Mouse (Mus musculus) retina, embryonic 14.5 days (tissue): ENCODE data around the gene 3300002I08Rik.
"Not testable (repeated sequence)": the region's sequence is repeated elsewhere in the genome, so short reads cannot be mapped to it uniquely, and the experiment has no call there.

Source experiments
- DNase-seq: peaks from one replicate; pipeline ENCODE4 v3.0.0-alpha.2; 2015; ENCODE audit warnings: low spot score

The 3300002I08Rik gene

DNA sequence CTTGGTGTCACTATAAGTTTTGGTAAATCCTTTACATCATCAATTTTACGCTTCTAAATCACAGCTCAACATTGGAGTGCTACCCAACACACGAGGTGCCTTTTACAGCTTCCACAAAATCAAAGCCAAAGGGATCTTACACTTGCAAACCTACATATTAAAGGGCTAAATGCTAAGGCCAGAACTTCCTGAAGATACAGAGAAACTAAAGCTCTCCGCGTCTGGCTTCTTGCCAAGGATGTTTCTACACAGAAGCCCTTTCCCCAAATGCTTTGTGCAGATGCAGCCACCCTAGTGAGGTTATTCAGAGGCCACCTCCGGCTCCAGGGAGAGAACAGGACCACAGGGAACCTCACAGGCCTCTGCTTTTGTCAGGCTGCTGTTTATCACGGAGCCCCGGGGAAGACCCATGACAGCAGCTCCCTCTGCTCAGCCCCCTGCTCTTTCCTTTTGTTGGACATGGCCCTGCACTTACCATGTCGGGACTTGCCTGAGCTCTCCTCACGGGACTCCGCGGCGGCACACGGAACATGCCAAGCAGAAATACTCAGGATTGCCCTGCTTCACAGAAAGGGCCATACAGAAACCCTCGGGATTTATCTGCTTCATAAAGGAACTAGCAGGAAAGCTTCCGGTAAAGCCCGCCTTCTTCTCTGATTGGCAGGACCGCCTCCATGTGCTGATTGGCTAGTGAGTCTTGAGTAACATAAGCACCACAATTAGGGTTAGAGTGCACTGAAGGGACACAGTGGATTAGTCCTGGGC, at the start of gene 3300002I08Rik:
TSS of gene 3300002I08Rik (minus strand) at position 653 of the 765 bp plus-strand sequence.
- DNase-seq = peak; percentile 91

DNA sequence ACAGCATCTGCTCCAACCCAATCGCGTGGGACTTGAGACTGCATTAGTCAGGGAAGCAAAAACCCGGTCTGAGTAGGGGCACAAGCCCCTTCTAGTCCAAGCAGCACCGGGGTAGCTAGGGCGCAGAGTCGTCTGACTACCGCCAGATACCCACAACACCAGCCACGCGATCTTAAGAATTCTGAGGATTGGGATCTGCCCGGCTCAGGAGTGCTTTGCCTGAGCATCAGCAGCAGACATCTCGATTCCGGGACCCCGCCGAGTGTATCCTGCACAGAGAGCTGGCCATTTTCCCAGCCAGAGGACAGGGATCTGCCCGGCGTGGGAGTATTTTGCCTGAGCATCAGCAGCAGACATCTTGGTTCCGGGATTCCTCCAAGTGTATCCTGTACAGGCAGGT, 49.6 kb upstream of the 3300002I08Rik start:
- DNase-seq = not testable (repeated sequence)

DNA sequence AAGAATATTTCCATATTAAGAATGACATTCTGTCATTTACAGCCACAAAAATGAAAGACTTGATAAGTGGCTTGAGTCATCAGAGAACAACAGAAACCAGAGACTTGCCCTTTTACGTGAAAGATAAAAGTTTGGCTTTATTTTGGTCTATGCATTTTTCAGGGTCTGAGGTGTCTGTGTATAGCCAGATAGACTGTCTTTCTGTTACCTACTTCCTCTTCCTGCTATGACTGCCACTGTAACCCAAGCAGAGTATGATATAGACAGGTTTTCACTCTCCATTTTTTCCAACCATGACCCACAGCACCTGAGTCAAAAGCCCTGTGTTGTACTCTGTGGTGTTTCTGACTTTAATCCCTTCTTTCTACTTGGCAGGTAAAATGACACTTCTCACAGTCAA, 27.6 kb upstream of the 3300002I08Rik start:
- no peak for DNase-seq

DNA sequence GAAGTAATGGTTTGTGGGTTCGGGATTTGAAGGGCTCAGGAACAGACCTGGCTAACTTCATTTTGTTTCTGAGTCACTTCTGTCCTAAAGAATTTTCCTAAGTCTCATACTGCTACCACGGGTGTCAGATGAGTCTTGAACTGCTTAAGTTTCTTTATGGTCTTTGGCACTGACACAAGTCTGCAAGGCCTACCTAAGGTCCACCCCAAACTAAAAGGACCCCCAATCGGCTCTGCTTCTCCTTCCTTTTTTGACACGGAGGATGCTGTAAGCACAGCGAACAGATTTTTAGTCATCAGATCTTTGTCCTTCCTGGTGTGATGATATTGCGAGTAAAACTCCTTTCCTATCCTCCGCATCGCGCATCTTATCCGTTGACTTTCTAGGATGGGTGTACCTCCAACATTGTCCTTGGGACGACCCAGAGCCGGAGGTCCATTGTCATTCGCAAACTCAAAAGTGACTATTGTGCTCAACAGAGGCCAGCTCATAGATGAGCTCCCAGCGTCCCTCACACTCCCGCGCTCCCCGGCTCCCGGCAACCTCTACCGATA, 23.1 kb upstream of the 3300002I08Rik start:
- not testable (repeated sequence) for DNase-seq

DNA sequence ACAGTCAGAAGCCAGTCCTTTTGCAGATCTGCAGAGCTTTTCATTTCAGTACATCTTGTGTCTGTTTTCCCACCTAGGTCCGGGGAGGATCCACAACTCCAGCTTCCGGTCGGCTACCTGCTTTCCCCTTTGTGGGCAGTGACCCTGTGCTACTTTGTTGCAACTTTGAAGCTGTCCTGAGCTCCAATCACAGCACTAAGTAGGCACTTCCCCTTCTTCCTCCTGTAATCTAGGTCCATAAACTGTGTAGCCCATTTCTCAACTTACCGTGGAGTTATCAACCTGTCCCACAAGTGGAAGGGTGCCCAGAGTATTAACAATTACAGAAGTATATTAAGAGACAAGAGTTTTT, 289 bp upstream of the 3300002I08Rik start:
- DNase-seq = no peak

DNA sequence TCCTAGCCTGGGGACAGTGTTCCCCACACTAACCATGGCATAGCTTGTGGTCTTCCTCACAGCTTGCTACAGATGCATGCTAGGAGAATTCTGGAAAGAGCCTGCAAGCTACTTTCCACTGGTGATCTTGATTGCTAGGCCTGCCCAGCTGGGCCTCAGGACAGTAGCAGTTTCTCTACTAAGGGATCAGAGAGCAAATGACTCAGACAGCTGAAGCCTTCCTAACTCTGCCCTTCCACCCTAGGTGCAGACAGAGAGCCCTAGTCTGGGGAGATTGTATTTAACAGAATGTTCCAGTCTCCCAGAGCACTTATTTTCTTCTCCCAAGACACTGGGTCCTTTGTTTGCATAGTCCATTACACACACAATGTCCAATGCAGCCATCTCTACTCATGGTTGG, 5.4 kb downstream of the 3300002I08Rik start:
- DNase-seq = not testable (repeated sequence)

DNA sequence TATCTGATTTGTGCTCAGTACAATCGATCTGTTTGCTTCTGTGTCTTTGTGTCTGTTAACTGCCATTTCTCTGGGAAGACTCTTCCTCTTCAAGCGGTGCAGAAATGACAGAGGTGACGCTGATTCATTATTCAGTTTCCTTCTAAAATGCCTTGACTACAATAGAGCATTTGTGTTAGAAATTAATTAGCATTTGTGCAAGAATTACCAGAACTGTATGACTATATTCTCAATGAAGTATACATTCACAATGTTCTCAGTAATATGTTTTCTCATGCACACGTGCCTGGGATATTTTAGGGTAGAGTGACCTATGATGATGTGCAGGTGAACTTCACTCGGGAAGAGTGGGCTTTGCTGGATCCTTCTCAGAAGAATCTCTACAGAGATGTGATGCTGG, 39.2 kb downstream of the 3300002I08Rik start, which contains the start of gene Gm10130:
TSS of gene Gm10130 (plus strand) at position 301 of the 400 bp plus-strand sequence.
- no peak for DNase-seq

DNA sequence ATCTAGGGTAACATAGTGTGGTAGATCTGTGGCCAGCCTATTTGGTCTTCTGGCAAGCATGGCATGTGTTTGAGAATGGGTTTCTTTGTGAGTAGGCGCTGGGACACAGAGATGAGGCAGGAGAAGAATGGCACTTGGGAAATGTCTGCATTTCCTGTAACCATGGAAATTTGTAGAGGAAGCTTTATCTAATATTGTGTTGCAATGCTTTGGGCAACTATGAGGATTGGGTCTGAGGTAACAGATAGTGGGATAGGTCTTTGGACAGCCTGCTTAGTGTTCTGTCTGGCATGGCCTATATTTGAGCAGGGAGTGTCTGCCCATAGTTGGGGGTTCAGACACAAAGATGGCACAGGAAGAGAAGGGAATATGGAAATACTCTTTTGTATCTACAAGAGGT, 43.6 kb downstream of the 3300002I08Rik start:
- no peak for DNase-seq

DNA sequence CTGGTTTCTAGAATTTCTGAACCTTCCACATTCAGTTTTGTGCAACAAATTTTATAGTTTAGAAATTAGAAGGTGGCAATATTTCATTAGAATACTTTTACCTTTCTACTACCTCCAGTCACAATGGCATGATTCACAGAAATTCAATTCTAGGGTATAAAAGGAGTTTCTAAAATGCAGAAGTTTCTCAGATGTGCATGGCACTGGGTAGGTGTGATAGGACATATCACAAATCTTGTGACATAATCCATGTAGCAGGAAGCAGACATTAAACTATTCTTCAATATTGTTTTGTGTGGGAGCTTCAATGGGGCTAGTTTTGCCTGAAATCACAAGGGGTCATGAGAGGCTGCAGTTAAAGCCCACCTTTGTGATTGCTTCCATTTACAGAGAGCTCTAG, 46.4 kb downstream of the 3300002I08Rik start:
- DNase-seq = no peak

DNA sequence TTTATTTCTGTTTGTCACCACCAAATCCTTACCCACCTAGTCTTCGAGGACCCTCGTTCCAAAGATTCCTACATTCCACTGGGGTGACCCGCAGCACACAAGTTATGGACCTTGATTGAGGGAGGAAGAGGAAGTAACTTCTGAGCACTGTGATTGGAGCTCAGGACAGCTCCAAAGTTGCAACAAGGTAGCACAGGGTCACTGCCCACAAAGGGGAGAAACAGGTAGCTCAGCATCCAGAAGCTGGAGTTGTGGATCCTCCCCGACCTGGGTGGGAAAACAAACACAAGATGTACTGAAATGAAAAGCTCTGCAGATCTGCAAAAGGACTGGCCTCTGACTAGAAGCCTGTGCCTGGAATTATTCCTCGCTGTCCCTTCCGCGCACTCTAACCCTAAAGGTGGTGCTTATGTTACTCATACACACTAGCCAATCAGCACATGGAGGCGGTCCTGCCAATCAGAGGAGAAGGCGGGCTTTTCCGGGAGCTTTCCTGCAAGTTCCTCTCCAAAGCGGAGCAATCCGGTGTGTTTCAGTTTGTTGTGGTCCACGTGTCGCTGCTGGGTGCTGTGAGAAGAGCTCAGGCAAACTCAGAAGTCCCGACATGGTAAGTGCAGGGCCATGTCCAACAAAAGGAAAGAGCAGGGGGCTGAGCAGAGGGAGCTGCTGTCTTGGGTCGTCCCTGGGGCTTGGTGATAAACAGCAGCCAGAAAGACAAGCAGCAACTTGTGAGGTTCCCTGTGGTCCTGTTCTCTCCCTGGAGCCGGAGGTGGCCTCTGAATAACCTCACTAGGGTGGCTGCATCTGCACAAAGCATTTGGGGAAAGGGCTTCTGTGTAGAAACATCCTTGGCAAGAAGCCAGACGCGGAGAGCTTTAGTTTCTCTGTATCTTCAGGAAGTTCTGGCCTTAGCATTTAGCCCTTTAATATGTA, 51.3 kb downstream of the 3300002I08Rik start:
- DNase-seq = peak; percentile 85

DNA sequence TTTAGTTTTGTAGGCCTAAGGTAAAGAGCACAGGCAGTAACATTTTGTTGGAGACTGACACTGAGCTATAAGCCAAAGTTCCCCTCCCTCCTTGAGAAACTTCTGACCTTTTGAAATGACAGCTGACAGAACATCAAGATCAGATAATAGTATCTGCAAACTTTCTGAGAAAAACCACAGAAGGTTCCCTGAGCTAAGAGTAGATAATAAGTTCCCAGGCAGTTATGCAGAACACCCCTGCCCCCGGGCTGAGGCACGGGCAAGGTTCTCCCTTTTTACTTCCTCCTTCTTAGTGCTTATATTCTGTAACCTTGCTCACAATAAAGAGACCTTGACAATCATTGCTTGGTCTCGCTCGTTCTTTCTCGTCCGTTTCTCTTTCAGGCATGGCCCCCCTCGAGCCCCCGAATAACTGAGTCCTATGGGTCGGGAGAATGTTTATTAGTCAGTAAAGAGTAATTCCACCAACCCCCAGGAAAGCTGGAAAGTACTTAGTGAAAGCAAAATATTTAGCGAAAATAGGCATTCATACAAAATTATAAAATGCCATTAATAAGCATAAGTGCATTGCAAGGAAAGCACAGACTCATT, 55.3 kb downstream of the 3300002I08Rik start:
- DNase-seq = no peak

DNA sequence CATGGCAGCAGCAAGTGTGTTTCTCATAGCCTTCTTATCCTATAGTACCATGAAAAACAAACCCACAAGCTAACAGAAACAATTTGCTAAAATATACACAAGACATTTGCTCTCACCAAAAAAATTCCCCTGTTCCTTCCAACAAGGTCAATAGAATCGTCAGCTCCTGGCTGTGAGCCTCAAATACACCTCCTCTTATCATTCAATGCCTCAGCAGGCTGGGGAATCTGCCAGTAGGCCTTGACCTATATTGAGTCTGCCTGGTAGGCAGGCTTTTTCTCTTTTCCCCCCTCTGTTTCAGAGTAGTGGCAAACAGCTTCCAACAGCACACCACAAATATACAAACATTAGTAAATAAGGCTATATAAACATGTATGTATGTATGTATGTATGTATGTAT, 63.5 kb downstream of the 3300002I08Rik start:
- no peak for DNase-seq

DNA sequence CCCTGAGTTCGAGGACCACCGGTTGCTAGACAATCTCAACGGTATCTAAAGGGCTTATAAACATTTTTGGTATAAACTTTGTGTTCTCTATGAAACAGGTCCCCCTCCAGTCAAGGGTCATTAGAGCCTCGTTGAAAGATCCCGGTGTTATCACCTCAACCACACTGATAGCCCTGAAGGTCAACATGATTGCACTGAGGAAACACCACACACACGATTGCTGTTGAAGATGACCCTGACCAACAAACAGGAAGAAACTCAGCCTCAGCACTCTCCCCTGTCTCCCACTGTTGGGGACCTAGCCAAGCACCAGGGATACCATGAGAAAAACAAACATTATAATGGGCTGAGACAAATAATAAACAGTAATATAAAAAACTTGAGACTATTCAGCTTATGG, 68.9 kb downstream of the 3300002I08Rik start:
- DNase-seq = no peak
